Mouse (Mus musculus): ENCODE results near the gene Krtap21-1. TPM values are rescaled to one million over a fixed set of nuclear protein-coding genes. Genes with fewer than 3 reads are reported as not detected.

Gene Krtap21-1
- not detected in 2 replicates for polyA plus RNA-seq (2012; ENCODE audit: insufficient read depth, insufficient read length, low replicate concordance, missing spikeins)

GRCm38 (mm10) chr16:89403768-89404167 lies at the start of gene Krtap21-1:
Krtap21-1 (minus strand) TSS chr16:89403868.
- Histone ChIP-seq H3K4me1 (ENCODE audit: control insufficient read depth, insufficient read depth, low read length) (no peaks in the 10 kb centered on the region), H3K27ac (ENCODE audit: insufficient read depth, low read depth, low read length) (no peak within 1 kb of the TSS), H3K4me3 (ENCODE audit: insufficient read depth, low read depth, low read length) (no peak within 1 kb of the TSS)
- WGBS: 88% methylated on average over 2 of the region's 2 CpGs
- no peak for TF ChIP-seq POLR2A (IDR thresholded peaks at IDR 0.05; ENCODE audit: insufficient read depth, low read depth, low read length)
- TF ChIP-seq CTCF (IDR thresholded peaks at IDR 0.05; ENCODE audit: insufficient read depth, low read depth, low read length): no peak

- TF ChIP-seq CTCF (IDR thresholded peaks at IDR 0.05; ENCODE audit: insufficient read depth, low read depth, low read length): no peak
- TF ChIP-seq POLR2A (IDR thresholded peaks at IDR 0.05; ENCODE audit: insufficient read depth, low read depth, low read length): no peak
- Histone ChIP-seq H3K27ac (ENCODE audit: insufficient read depth, low read depth, low read length) (no peak overlapping the region), H3K4me1 (ENCODE audit: control insufficient read depth, insufficient read depth, low read length) (peaks cover 3% of the 10 kb centered on the region; the same call in 1 of the 2 replicates), H3K4me3 (ENCODE audit: insufficient read depth, low read depth, low read length) (no peak overlapping the region)
- 32% methylated on average over 2 of the region's 2 CpGs for WGBS
Measured at GRCm38 (mm10) chr16:89429586-89429985, 25.9 kb upstream of the Krtap21-1 start.

DNA sequence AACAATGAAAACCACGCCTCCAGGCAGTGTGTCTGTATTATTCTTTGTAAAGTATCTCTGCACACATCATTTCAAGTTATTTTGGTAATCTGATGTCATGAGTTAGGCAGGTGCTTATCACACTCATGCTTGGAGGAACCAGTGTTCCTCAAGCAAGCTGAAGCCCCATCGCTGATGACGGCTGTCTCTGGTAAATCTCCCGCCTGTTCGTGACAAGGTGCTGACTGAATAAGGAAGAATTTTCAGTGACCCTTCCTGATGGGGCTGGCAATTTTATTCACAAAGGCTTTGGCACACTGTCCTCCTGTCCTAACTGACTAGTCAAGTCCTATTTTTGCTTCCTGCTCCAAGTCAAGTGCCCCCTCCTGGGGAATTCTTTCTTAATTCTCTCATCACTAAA lies 21.6 kb upstream of the Krtap21-1 start:
- no peak overlapping the region for H3K27ac ChIP-seq (ENCODE audit: insufficient read depth, low read depth, low read length)
- H3K4me3 ChIP-seq (ENCODE audit: insufficient read depth, low read depth, low read length): no peak overlapping the region
- H3K4me1 ChIP-seq (ENCODE audit: control insufficient read depth, insufficient read depth, low read length): peaks cover 3% of the 10 kb centered on the region; the same call in 1 of the 2 replicates
- 97% methylated on average over 5 of the region's 5 CpGs for WGBS
- no peak for TF ChIP-seq CTCF (IDR thresholded peaks at IDR 0.05; ENCODE audit: insufficient read depth, low read depth, low read length)
- TF ChIP-seq POLR2A (IDR thresholded peaks at IDR 0.05; ENCODE audit: insufficient read depth, low read depth, low read length): no peak

DNA sequence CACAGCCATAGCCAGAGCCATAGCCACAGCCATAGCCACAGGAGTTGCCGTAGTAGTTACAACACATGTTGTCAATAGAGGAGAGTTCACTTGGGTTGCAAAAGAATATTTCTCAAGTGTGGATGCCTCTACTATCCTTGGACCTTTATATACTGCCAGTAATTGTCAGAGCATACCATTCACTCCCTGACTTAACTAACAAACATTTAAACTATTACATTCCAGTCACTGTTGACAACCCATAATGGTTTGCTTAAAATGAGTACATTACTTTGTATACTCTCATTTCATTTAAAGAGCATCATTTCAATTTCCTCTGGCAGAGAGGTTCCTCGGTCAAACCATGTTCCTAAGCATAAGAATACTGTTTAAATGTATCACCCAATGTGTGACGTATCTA lies 16.3 kb upstream of the Krtap21-1 start, which contains the start of gene Krtap6-2:
Krtap6-2 (minus strand) TSS at position 101 of the 400 bp plus-strand sequence.
- no peaks in the 10 kb centered on the region for H3K4me1 ChIP-seq (ENCODE audit: control insufficient read depth, insufficient read depth, low read length)
- WGBS: 97% methylated on average over 3 of the region's 3 CpGs
- TF ChIP-seq POLR2A (IDR thresholded peaks at IDR 0.05; ENCODE audit: insufficient read depth, low read depth, low read length) (no peak), CTCF (IDR thresholded peaks at IDR 0.05; ENCODE audit: insufficient read depth, low read depth, low read length) (no peak)

GRCm38 (mm10) chr16:89416311-89416710 lies 12.6 kb upstream of the Krtap21-1 start:
- 87% methylated on average over 3 of the region's 3 CpGs for WGBS
- TF ChIP-seq CTCF (IDR thresholded peaks at IDR 0.05; ENCODE audit: insufficient read depth, low read depth, low read length) (no peak), POLR2A (IDR thresholded peaks at IDR 0.05; ENCODE audit: insufficient read depth, low read depth, low read length) (no peak)

More for the DNA sequence above, 16.3 kb upstream of the Krtap21-1 start, which contains the start of gene Krtap6-2:
- Histone ChIP-seq H3K4me3 (ENCODE audit: insufficient read depth, low read depth, low read length) (no peak within 1 kb of the TSS), H3K27ac (ENCODE audit: insufficient read depth, low read depth, low read length) (no peak within 1 kb of the TSS)

GRCm38 (mm10) chr16:89410345-89411068 lies 6.8 kb upstream of the Krtap21-1 start:
- no peak overlapping the region for H3K4me3 ChIP-seq (ENCODE audit: insufficient read depth, low read depth, low read length)
- no peak overlapping the region for H3K27ac ChIP-seq (ENCODE audit: insufficient read depth, low read depth, low read length)
- no peak for TF ChIP-seq POLR2A (IDR thresholded peaks at IDR 0.05; ENCODE audit: insufficient read depth, low read depth, low read length)
- TF ChIP-seq CTCF (IDR thresholded peaks at IDR 0.05; ENCODE audit: insufficient read depth, low read depth, low read length): no peak
- H3K4me1 ChIP-seq (ENCODE audit: control insufficient read depth, insufficient read depth, low read length): no peaks in the 10 kb centered on the region
- 61% methylated on average over 5 of the region's 5 CpGs for WGBS

More at GRCm38 (mm10) chr16:89416311-89416710, 12.6 kb upstream of the Krtap21-1 start:
- no peaks in the 10 kb centered on the region for H3K4me1 ChIP-seq (ENCODE audit: control insufficient read depth, insufficient read depth, low read length)
- H3K4me3 ChIP-seq (ENCODE audit: insufficient read depth, low read depth, low read length): no peak overlapping the region
- H3K27ac ChIP-seq (ENCODE audit: insufficient read depth, low read depth, low read length): no peak overlapping the region

DNA sequence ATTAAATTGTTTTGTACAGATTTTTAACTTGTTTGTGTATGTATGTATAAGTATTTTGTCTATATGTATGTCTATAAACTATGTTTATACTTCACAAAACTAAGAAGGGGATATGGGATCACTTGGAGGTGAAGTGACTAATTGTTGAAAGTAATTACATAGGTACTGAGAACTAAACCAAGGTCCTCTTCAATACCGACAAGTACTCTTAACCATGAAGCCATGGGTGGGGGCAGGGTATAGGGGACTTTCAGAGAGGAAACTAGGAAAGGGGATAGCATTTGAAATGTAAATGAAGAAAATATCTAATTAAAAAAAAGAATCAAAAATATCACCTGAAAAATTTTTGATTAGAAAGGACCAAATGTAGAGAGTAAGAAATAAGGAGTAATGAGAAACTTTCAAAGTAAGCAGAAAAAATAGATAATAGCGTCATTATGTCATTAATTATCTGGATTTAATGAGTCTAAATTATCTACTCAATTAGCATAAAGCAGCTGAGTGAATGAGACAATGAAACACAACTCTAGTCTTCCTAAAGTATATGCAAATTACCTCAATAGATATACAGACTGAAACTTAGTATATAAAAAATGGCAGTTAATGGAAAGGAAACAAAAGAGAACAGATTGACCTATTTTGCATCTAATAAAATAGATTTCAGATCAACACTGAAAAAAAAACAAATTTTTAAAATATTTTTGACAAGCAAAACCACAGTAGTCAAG lies 30.8 kb downstream of the Krtap21-1 start:
- TF ChIP-seq CTCF (IDR thresholded peaks at IDR 0.05; ENCODE audit: insufficient read depth, low read depth, low read length) (no peak), POLR2A (IDR thresholded peaks at IDR 0.05; ENCODE audit: insufficient read depth, low read depth, low read length) (no peak)
- H3K27ac ChIP-seq (ENCODE audit: insufficient read depth, low read depth, low read length): no peak overlapping the region
- 49% methylated on average over 2 of the region's 2 CpGs for WGBS
- H3K4me3 ChIP-seq (ENCODE audit: insufficient read depth, low read depth, low read length): no peak overlapping the region
- no peaks in the 10 kb centered on the region for H3K4me1 ChIP-seq (ENCODE audit: control insufficient read depth, insufficient read depth, low read length)

Other genes with a start within 250 kb of the Krtap21-1 start
- not detected in 2 replicates for gene Gm9789, start 245.9 kb downstream of the Krtap21-1 start, polyA plus RNA-seq (2012; ENCODE audit: insufficient read depth, insufficient read length, low replicate concordance, missing spikeins)
- not detected in 2 replicates for gene Gm7735, start 234.4 kb downstream of the Krtap21-1 start, polyA plus RNA-seq (2012; ENCODE audit: insufficient read depth, insufficient read length, low replicate concordance, missing spikeins)
- not detected in 2 replicates for gene 1110057P08Rik, start 229.1 kb downstream of the Krtap21-1 start, polyA plus RNA-seq (2012; ENCODE audit: insufficient read depth, insufficient read length, low replicate concordance, missing spikeins)
- gene Krtap20-2, start 198.0 kb downstream of the Krtap21-1 start, polyA plus RNA-seq (2012; ENCODE audit: insufficient read depth, insufficient read length, low replicate concordance, missing spikeins): not detected in 2 replicates
- gene Krtap6-2, start 16.2 kb upstream of the Krtap21-1 start, polyA plus RNA-seq (2012; ENCODE audit: insufficient read depth, insufficient read length, low replicate concordance, missing spikeins): not detected in 2 replicates
- gene Krtap8-1, start 84.1 kb upstream of the Krtap21-1 start, polyA plus RNA-seq (2012; ENCODE audit: insufficient read depth, insufficient read length, low replicate concordance, missing spikeins): not detected in 2 replicates
- not detected in 2 replicates for gene Krtap7-1, start 104.5 kb upstream of the Krtap21-1 start, polyA plus RNA-seq (2012; ENCODE audit: insufficient read depth, insufficient read length, low replicate concordance, missing spikeins)
- gene Krtap11-1, start 167.3 kb upstream of the Krtap21-1 start, polyA plus RNA-seq (2012; ENCODE audit: insufficient read depth, insufficient read length, low replicate concordance, missing spikeins): not detected in 2 replicates